Mouse (Mus musculus): Measurements from ENCODE around the gene Rfc5. TPM values are rescaled to one million over a fixed set of nuclear protein-coding genes. Genes with fewer than 3 reads are reported as not detected.

Rfc5 gene
- polyA plus RNA-seq (2015; fragmentation: Illumina TruSeq; extraction: RNeasy Lipid Tissue Mini Kit (QIAGEN cat#74804); ENCODE audit: low read depth, low replicate concordance), result 11.6 TPM

GRCm38 (mm10) chr5:117388877-117389276 is at the start of gene Rfc5:
Gene Rfc5, minus strand, starts transcription at chr5:117389047.

GRCm38 (mm10) chr5:117413507-117414501 is 25.0 kb upstream of the Rfc5 start, which contains the start of gene Ksr2:
Gene Ksr2, plus strand, starts transcription at chr5:117414000.

GRCm38 (mm10) chr5:117357129-117357477 is 31.7 kb downstream of the Rfc5 start, which contains the start of gene Wsb2:
Gene Wsb2, plus strand, starts transcription at chr5:117357304.

Other genes with a start within 250 kb of the Rfc5 start
- 894 TPM for gene Pebp1, start 101.4 kb downstream of the Rfc5 start, polyA plus RNA-seq (2015; fragmentation: Illumina TruSeq; extraction: RNeasy Lipid Tissue Mini Kit (QIAGEN cat#74804); ENCODE audit: low read depth, low replicate concordance)
- gene Vsig10, start 70.0 kb downstream of the Rfc5 start, polyA plus RNA-seq (2015; fragmentation: Illumina TruSeq; extraction: RNeasy Lipid Tissue Mini Kit (QIAGEN cat#74804); ENCODE audit: low read depth, low replicate concordance), result 3.1 TPM
- 280 TPM for gene Wsb2, start 31.7 kb downstream of the Rfc5 start, polyA plus RNA-seq (2015; fragmentation: Illumina TruSeq; extraction: RNeasy Lipid Tissue Mini Kit (QIAGEN cat#74804); ENCODE audit: low read depth, low replicate concordance)
- 9.8 TPM for gene Ksr2, start 25.0 kb upstream of the Rfc5 start, polyA plus RNA-seq (2015; fragmentation: Illumina TruSeq; extraction: RNeasy Lipid Tissue Mini Kit (QIAGEN cat#74804); ENCODE audit: low read depth, low replicate concordance)

Measured in brain, adult 10 weeks (tissue).